Mouse (Mus musculus) ES-E14 (cell line): ENCODE results near the gene Upp1. TPM values are rescaled to one million over a fixed set of nuclear protein-coding genes. Genes with fewer than 3 reads are reported as not detected.

Experiments
- DNase-seq: peaks from one replicate; pipeline ENCODE4 v3.0.0-alpha.2; 2013; ENCODE audit warnings: low read depth, low spot score
- H3K27ac ChIP-seq: 2 replicates; pipeline ENCODE4 v1.5.1; 2012; ENCODE audit warnings: low read depth, mild to moderate bottlenecking, low read length, moderate library complexity, mixed read lengths; ENCODE audit not compliant: poor library complexity, insufficient read depth, severe bottlenecking
- H3K36me3 ChIP-seq: 2 replicates; pipeline ENCODE4 v1.6.1; 2012; ENCODE audit warnings: mild to moderate bottlenecking, low read length, moderate library complexity, mixed read lengths; ENCODE audit not compliant: control insufficient read depth, poor library complexity, insufficient read depth, severe bottlenecking
- H3K4me1 ChIP-seq, 2 experiments: fragments of 150-350 bp in 1 of 2; sonication (generic) in 1 of 2; 2 replicates each; pipeline ENCODE4 v1.6.1; 2012; ENCODE audit warnings: low read length in 2 of 2, mild to moderate bottlenecking in 1 of 2, mixed read lengths in 1 of 2; ENCODE audit not compliant: control insufficient read depth in 2 of 2, insufficient read depth in 2 of 2, poor library complexity in 1 of 2
- H3K4me3 ChIP-seq, 2 experiments: fragments of 150-350 bp in 1 of 2; sonication (generic) in 1 of 2; 2 replicates each; pipeline ENCODE4 v1.5.1; 2012; ENCODE audit warnings: low read length in 2 of 2, low read depth in 1 of 2, mild to moderate bottlenecking in 1 of 2, mixed read lengths in 1 of 2; ENCODE audit not compliant: insufficient read depth in 1 of 2, poor library complexity in 1 of 2, severe bottlenecking in 1 of 2
- H3K9ac ChIP-seq: 2 replicates; pipeline ENCODE4 v1.6.1; 2012; ENCODE audit warnings: low read depth, mild to moderate bottlenecking, low read length, mixed read lengths; ENCODE audit not compliant: poor library complexity, insufficient read depth, severe bottlenecking
- H3K9me3 ChIP-seq: fragments of 150-350 bp; sonication (generic); 2 replicates; pipeline ENCODE4 v1.6.1; 2012; ENCODE audit warnings: low read depth, mild to moderate bottlenecking, low read length; ENCODE audit not compliant: control insufficient read depth, insufficient read depth
- CHD2 ChIP-seq: IDR thresholded peaks from 2 replicates; pipeline ENCODE4 v1.6.1; 2014; ENCODE audit warnings: mild to moderate bottlenecking, low read depth, low read length, inconsistent platforms
- HCFC1 ChIP-seq: IDR thresholded peaks from 2 replicates; pipeline ENCODE4 v1.6.1; 2012; ENCODE audit warnings: low read length, inconsistent platforms, borderline replicate concordance; ENCODE audit not compliant: insufficient read depth
- MAFK ChIP-seq: IDR thresholded peaks from 2 replicates; pipeline ENCODE4 v1.6.1; 2014; ENCODE audit warnings: mild to moderate bottlenecking, low read depth, low read length, inconsistent platforms; ENCODE audit not compliant: insufficient read depth
- ZC3H11A ChIP-seq: IDR thresholded peaks from 2 replicates; pipeline ENCODE4 v1.6.1; 2012; ENCODE audit warnings: low read depth, mild to moderate bottlenecking, inconsistent platforms, low read length, borderline replicate concordance
- ZNF384 ChIP-seq: IDR thresholded peaks from 2 replicates; pipeline ENCODE4 v1.6.1; 2012; ENCODE audit warnings: low read depth, low read length, inconsistent platforms
- in situ Hi-C, 2 experiments: fragments of 600-800 bp; cut with MboI; formaldehyde crosslinking; loops; one replicate each; pipeline ENCODE4 v1.15.1; 2025; ENCODE audit warnings: low sequenced_read_pairs in 2 of 2, inconsistent platforms in 1 of 2; ENCODE audit not compliant: unreplicated experiment in 2 of 2
- total RNA-seq: library from RNA; depleted of rRNA; stranded (reverse); fragments of 300-350 nt; gene quantifications from 2 replicates; pipeline ENCODE4 v1.2.3, GENCODE M21; 2012

Gene Upp1
- total RNA-seq, 1 experiment: 639 TPM

GRCm38 (mm10) chr11:9116121-9116520, 1.8 kb upstream of the Upp1 start:
- peak; percentile 91 for DNase-seq
- Histone ChIP-seq H3K4me3 (peak overlapping the region in 1 of 2 experiments; percentile 20; a peak in 2 of 4 replicates), H3K9me3 (no peaks in the 10 kb centered on the region), H3K9ac (no peak overlapping the region), H3K27ac (peak overlapping the region; percentile 98), H3K36me3 (peaks cover 5% of the 10 kb centered on the region), H3K4me1 (peaks cover 5 to 14% of the 10 kb centered on the region in 2 experiments)
- TF ChIP-seq HCFC1 (peak; percentile 13; the same call in 1 of the 2 replicates), ZNF384 (no peak)
- in situ Hi-C loops: loop anchor here in 1 of 2 experiments (25.0 kb wide), 1 partner anchor 554 kb away; no protein-coding TSS in a partner anchor

DNA sequence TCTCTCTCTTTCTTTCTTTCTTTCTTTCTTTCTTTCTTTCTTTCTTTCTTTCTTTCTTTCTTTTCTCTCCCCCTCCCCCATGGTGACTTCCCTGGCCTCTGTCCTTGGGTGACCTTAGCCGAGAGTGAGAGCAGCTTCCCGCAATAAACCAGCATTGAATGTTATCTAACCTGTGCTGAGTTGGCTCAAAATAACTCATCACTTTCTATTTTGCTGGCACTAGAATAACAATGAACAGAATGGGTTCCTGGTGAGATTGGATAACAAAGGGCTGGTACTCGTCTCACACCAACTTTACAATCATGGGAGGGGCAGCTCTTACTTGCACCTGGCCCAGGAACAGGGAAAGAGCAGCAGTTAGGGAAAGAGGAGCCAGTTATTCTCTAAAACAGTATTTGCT, 987 bp upstream of the Upp1 start:
- Histone ChIP-seq H3K9ac (no peak overlapping the region), H3K27ac (peak overlapping the region; percentile 98; the same call in 1 of the 2 replicates), H3K36me3 (peaks cover 8% of the 10 kb centered on the region), H3K9me3 (no peaks in the 10 kb centered on the region), H3K4me3 (peak overlapping the region in 1 of 2 experiments; percentile 82; a peak in 2 of 4 replicates), H3K4me1 (peaks cover 5 to 20% of the 10 kb centered on the region in 2 experiments)
- TF ChIP-seq ZC3H11A (no peak), MAFK (peak; percentile 91), HCFC1 (no peak), CHD2 (peak; percentile 64; the same call in 1 of the 2 replicates)
- in situ Hi-C loops: loop anchor here in 1 of 2 experiments (25.0 kb wide), 1 partner anchor 555 kb away; no protein-coding TSS in a partner anchor
- peak; percentile 79 for DNase-seq

- Histone ChIP-seq H3K4me3 (peak overlapping the region; percentile 82 to 87), H3K9ac (peak overlapping the region; percentile 82), H3K9me3 (no peaks in the 10 kb centered on the region), H3K4me1 (peaks cover 5 to 24% of the 10 kb centered on the region in 2 experiments), H3K36me3 (peaks cover 10% of the 10 kb centered on the region), H3K27ac (peak overlapping the region; percentile 98)
- DNase-seq: no peak
- in situ Hi-C loops: loop anchor here in 1 of 2 experiments (25.0 kb wide), 1 partner anchor 555 kb away; no protein-coding TSS in a partner anchor
- TF ChIP-seq HCFC1 (0 out of 2 replicates have a peak, but pooled peaks have one; percentile 25), ZC3H11A (no peak), ZNF384 (peak; percentile 75)
Measured at GRCm38 (mm10) chr11:9117358-9118049, 399 bp upstream of the Upp1 start.

DNA sequence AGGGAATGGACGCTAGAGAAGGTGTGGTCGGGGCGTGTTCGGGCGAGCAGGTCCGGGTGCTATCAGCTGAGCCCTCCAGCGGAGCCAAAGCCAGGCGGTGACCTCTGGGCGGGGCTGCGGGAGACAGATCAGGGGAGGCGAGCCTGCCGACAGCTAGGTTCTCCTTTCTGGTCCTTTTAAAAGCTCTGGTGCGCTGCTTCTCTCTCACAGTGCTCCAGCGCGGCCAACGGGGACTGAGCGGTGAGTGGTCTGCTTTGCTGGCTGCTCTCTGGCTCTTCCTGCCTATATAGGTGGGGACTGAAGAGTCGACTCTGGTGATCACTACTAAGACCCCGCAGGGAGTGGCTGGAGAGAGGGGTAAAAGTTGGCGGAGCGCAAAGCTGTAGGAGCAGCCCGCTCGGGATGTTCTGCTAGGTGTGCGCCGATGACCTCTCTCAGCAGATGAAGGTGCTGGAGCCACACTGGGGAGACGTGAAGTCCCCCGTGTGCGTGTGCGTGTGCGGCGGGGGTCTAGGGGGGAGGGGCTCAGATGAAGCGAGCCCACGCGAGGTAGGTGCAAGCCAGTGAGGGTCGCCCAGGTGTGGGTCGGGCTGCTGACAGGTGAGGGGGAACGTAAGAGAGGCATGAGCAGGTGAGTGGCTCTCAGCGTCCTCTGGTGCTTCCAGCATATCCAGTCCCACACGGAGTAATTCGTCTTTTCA, 668 bp downstream of the Upp1 start:
- DNase-seq: peak; percentile 69

More for the DNA sequence above, 668 bp downstream of the Upp1 start:
- in situ Hi-C loops: loop anchor here in 1 of 2 experiments (25.0 kb wide), 1 partner anchor 556 kb away; no protein-coding TSS in a partner anchor
- H3K9ac ChIP-seq: peak overlapping the region; percentile 82
- TF ChIP-seq ZNF384 (no peak), HCFC1 (peak; percentile 56; the same call in 1 of the 2 replicates)
- H3K36me3 ChIP-seq: peaks cover 17% of the 10 kb centered on the region
- peak overlapping the region; percentile 98 for H3K27ac ChIP-seq
- peak overlapping the region; percentile 82 to 87 for H3K4me3 ChIP-seq
- peaks cover 5 to 31% of the 10 kb centered on the region in 2 experiments for H3K4me1 ChIP-seq
- H3K9me3 ChIP-seq: no peaks in the 10 kb centered on the region
